Mouse (Mus musculus) lung, embryonic 15.5 days (tissue): ENCODE results near the gene Lrrc42. TPM values are rescaled to one million over a fixed set of nuclear protein-coding genes. Genes with fewer than 3 reads are reported as not detected.

Source experiments
- ATAC-seq: fragments of 200-750 bp; cut with Nextera tagmentation; 2 replicates; pipeline ENCODE4 v1.8.0; 2017; ENCODE audit warnings: moderate number of reproducible peaks, borderline replicate concordance; ENCODE audit not compliant: low FRiP score, low TSS enrichment; ENCODE audit errors: extremely low read depth
- H3K27ac ChIP-seq: fragments of 300-500 bp; sonication (generic); 2 replicates; pipeline ENCODE4 v1.5.1; 2015; ENCODE audit warnings: moderate library complexity, mild to moderate bottlenecking, inconsistent platforms
- H3K27me3 ChIP-seq: fragments of 300-500 bp; sonication (generic); 2 replicates; pipeline ENCODE4 v1.6.1; 2015; ENCODE audit warnings: inconsistent platforms
- H3K36me3 ChIP-seq: fragments of 300-500 bp; sonication (generic); 2 replicates; pipeline ENCODE4 v1.6.1; 2015; ENCODE audit warnings: inconsistent platforms
- H3K4me1 ChIP-seq: fragments of 300-500 bp; sonication (generic); 2 replicates; pipeline ENCODE4 v1.6.1; 2015; ENCODE audit warnings: inconsistent platforms
- H3K4me2 ChIP-seq: fragments of 300-500 bp; sonication (generic); 2 replicates; pipeline ENCODE4 v1.6.1; 2015; ENCODE audit warnings: inconsistent platforms, mild to moderate bottlenecking, moderate library complexity
- H3K4me3 ChIP-seq: fragments of 300-500 bp; sonication (generic); 2 replicates; pipeline ENCODE4 v1.5.1; 2015; ENCODE audit warnings: mild to moderate bottlenecking, inconsistent platforms
- H3K9ac ChIP-seq: fragments of 300-500 bp; sonication (generic); 2 replicates; pipeline ENCODE4 v1.6.1; 2015; ENCODE audit warnings: inconsistent platforms
- H3K9me3 ChIP-seq: fragments of 300-500 bp; sonication (generic); 2 replicates; pipeline ENCODE4 v1.6.1; 2016; ENCODE audit warnings: inconsistent platforms
- WGBS: fragments of 180-500 bp; shearing (Covaris S2); methylation state at CpG from one replicate; pipeline ENCODE4 v1.1.7; 2015; 5-methylcytosine and 5-hydroxymethylcytosine counted together
- polyA plus RNA-seq: library from polyadenylated mRNA; unstranded; fragments of >200 nt; fragmentation: Nextera tagmentation; extraction: Ambion mirVana; gene quantifications from 2 replicates; pipeline ENCODE4 v1.2.1, GENCODE M21; 2015

Lrrc42 gene
- polyA plus RNA-seq, 1 experiment from 2014 or later = 71.7 TPM

GRCm38 (mm10) chr4:107211936-107212335 lies 41.4 kb downstream of the Lrrc42 start:
- H3K27me3 ChIP-seq = no peaks in the 10 kb centered on the region
- H3K36me3 ChIP-seq = no peaks in the 10 kb centered on the region; the same call in 1 of the 2 replicates
- WGBS = 62% methylated on average over 5 of the region's 5 CpGs
- H3K4me3 ChIP-seq = no peak overlapping the region
- peaks cover 32% of the 10 kb centered on the region for H3K4me1 ChIP-seq
- H3K27ac ChIP-seq = peak overlapping the region; percentile 48; the same call in 1 of the 2 replicates
- H3K4me2 ChIP-seq = no peak overlapping the region
- no peaks in the 10 kb centered on the region for H3K9me3 ChIP-seq
- no peak overlapping the region for H3K9ac ChIP-seq
- no peak for ATAC-seq

GRCm38 (mm10) chr4:107211465-107211864 lies 41.9 kb downstream of the Lrrc42 start:
- no peaks in the 10 kb centered on the region; the same call in 1 of the 2 replicates for H3K36me3 ChIP-seq
- WGBS = 51% methylated on average over 4 of the region's 4 CpGs
- no peaks in the 10 kb centered on the region for H3K27me3 ChIP-seq
- H3K9ac ChIP-seq = no peak overlapping the region
- no peak for ATAC-seq
- H3K9me3 ChIP-seq = no peaks in the 10 kb centered on the region
- H3K4me1 ChIP-seq = peaks cover 32% of the 10 kb centered on the region
- H3K4me2 ChIP-seq = no peak overlapping the region
- H3K4me3 ChIP-seq = no peak overlapping the region
- peak overlapping the region; percentile 87 for H3K27ac ChIP-seq

GRCm38 (mm10) chr4:107210483-107211097 lies 42.7 kb downstream of the Lrrc42 start:
- Histone ChIP-seq H3K4me3 (no peak overlapping the region), H3K4me2 (no peak overlapping the region; the same call in 1 of the 2 replicates), H3K9me3 (no peaks in the 10 kb centered on the region), H3K27ac (peak overlapping the region; percentile 87), H3K9ac (no peak overlapping the region), H3K27me3 (no peaks in the 10 kb centered on the region), H3K4me1 (peaks cover 32% of the 10 kb centered on the region), H3K36me3 (no peaks in the 10 kb centered on the region; the same call in 1 of the 2 replicates)
- ATAC-seq = peak; percentile 52; the same call in 1 of the 2 replicates
- WGBS = 46% methylated on average over 5 of the region's 5 CpGs

- WGBS = 81% methylated on average over 3 of the region's 3 CpGs
- no peak within 1 kb of the TSS; the same call in 1 of the 2 replicates for H3K4me2 ChIP-seq
- peak within 1 kb of the TSS; percentile 87 for H3K27ac ChIP-seq
- ATAC-seq = no peak
- no peaks in the 10 kb centered on the region for H3K9me3 ChIP-seq
- H3K4me3 ChIP-seq = no peak within 1 kb of the TSS
- no peak within 1 kb of the TSS for H3K9ac ChIP-seq
- peaks cover 32% of the 10 kb centered on the region for H3K4me1 ChIP-seq
- H3K36me3 ChIP-seq = peaks cover 13% of the 10 kb centered on the region
- no peaks in the 10 kb centered on the region for H3K27me3 ChIP-seq
Observed at GRCm38 (mm10) chr4:107208880-107209279, 44.5 kb downstream of the Lrrc42 start, which contains the start of gene Ldlrad1. Ldlrad1 (plus strand) TSS chr4:107209180.

- H3K4me1 ChIP-seq = peaks cover 20% of the 10 kb centered on the region
- H3K4me3 ChIP-seq = no peak overlapping the region
- H3K27me3 ChIP-seq = no peaks in the 10 kb centered on the region
- H3K9ac ChIP-seq = no peak overlapping the region
- H3K27ac ChIP-seq = no peak overlapping the region
- 90% methylated on average over 2 of the region's 2 CpGs for WGBS
- H3K9me3 ChIP-seq = no peaks in the 10 kb centered on the region
- no peak for ATAC-seq
- H3K36me3 ChIP-seq = peaks cover 18% of the 10 kb centered on the region
- no peak overlapping the region for H3K4me2 ChIP-seq
Observed at GRCm38 (mm10) chr4:107207016-107207415, 46.3 kb downstream of the Lrrc42 start.

GRCm38 (mm10) chr4:107203001-107203400 lies 50.3 kb downstream of the Lrrc42 start:
- H3K27ac ChIP-seq = no peak overlapping the region
- 76% methylated on average over 7 of the region's 7 CpGs for WGBS
- H3K9ac ChIP-seq = no peak overlapping the region
- no peak for ATAC-seq
- H3K4me1 ChIP-seq = no peaks in the 10 kb centered on the region
- H3K4me2 ChIP-seq = no peak overlapping the region
- H3K36me3 ChIP-seq = peaks cover 56% of the 10 kb centered on the region
- H3K4me3 ChIP-seq = no peak overlapping the region
- no peaks in the 10 kb centered on the region for H3K9me3 ChIP-seq
- H3K27me3 ChIP-seq = no peaks in the 10 kb centered on the region

GRCm38 (mm10) chr4:107201779-107202178 lies 51.6 kb downstream of the Lrrc42 start:
- H3K9me3 ChIP-seq = no peaks in the 10 kb centered on the region
- WGBS = 95% methylated on average over 3 of the region's 3 CpGs
- H3K27me3 ChIP-seq = no peaks in the 10 kb centered on the region
- no peak for ATAC-seq
- H3K4me3 ChIP-seq = no peak overlapping the region
- H3K27ac ChIP-seq = no peak overlapping the region
- peaks cover 67% of the 10 kb centered on the region for H3K36me3 ChIP-seq
- no peak overlapping the region for H3K4me2 ChIP-seq
- no peaks in the 10 kb centered on the region for H3K4me1 ChIP-seq
- no peak overlapping the region for H3K9ac ChIP-seq

- ATAC-seq = no peak
- Histone ChIP-seq H3K9ac (no peak overlapping the region), H3K4me3 (no peak overlapping the region), H3K27me3 (no peaks in the 10 kb centered on the region), H3K4me2 (no peak overlapping the region), H3K9me3 (no peaks in the 10 kb centered on the region), H3K27ac (no peak overlapping the region), H3K4me1 (no peaks in the 10 kb centered on the region), H3K36me3 (peaks cover 78% of the 10 kb centered on the region)
- 93% methylated on average over 5 of the region's 5 CpGs for WGBS
Observed at GRCm38 (mm10) chr4:107198072-107198471, 55.3 kb downstream of the Lrrc42 start.

- no peak overlapping the region for H3K27ac ChIP-seq
- H3K4me2 ChIP-seq = no peak overlapping the region
- peaks cover 80% of the 10 kb centered on the region for H3K36me3 ChIP-seq
- 79% methylated on average over 2 of the region's 2 CpGs for WGBS
- H3K4me3 ChIP-seq = no peak overlapping the region
- no peak overlapping the region for H3K9ac ChIP-seq
- no peak for ATAC-seq
- H3K9me3 ChIP-seq = no peaks in the 10 kb centered on the region
- no peaks in the 10 kb centered on the region for H3K4me1 ChIP-seq
- no peaks in the 10 kb centered on the region for H3K27me3 ChIP-seq
Observed at GRCm38 (mm10) chr4:107196454-107196853, 56.9 kb downstream of the Lrrc42 start.

GRCm38 (mm10) chr4:107193841-107194240 lies 59.5 kb downstream of the Lrrc42 start:
- Histone ChIP-seq H3K4me3 (no peak overlapping the region), H3K9me3 (no peaks in the 10 kb centered on the region), H3K4me1 (no peaks in the 10 kb centered on the region), H3K4me2 (no peak overlapping the region), H3K27me3 (no peaks in the 10 kb centered on the region), H3K27ac (no peak overlapping the region), H3K36me3 (peaks cover 77% of the 10 kb centered on the region), H3K9ac (no peak overlapping the region)
- no peak for ATAC-seq
- WGBS = 89% methylated on average over 3 of the region's 3 CpGs

- Histone ChIP-seq H3K9me3 (no peaks in the 10 kb centered on the region), H3K27ac (no peak overlapping the region), H3K9ac (no peak overlapping the region), H3K27me3 (no peaks in the 10 kb centered on the region), H3K36me3 (peaks cover 41% of the 10 kb centered on the region), H3K4me2 (no peak overlapping the region), H3K4me3 (no peak overlapping the region), H3K4me1 (peaks cover 6% of the 10 kb centered on the region)
- ATAC-seq = no peak
- 58% methylated on average over 3 of the region's 3 CpGs for WGBS
Observed at GRCm38 (mm10) chr4:107185703-107186102, 67.6 kb downstream of the Lrrc42 start.
